Mouse (Mus musculus) E14TG2a.4 (cell line): Measurements from ENCODE around the gene Degs2.
"Not testable (repeated sequence)": the region's sequence is repeated elsewhere in the genome, so short reads cannot be mapped to it uniquely, and the experiment has no call there.

Source experiments
- H3K27me3 ChIP-seq: 2 replicates; pipeline ENCODE4 v1.6.1; 2014; ENCODE audit warnings: low read length, control low read depth; ENCODE audit not compliant: insufficient read depth
- H3K36me3 ChIP-seq: 2 replicates; pipeline ENCODE4 v1.6.1; 2014; ENCODE audit warnings: low read length, control low read depth; ENCODE audit not compliant: insufficient read depth
- H3K4me1 ChIP-seq: replicated peaks from 2 replicates; pipeline ENCODE4 v1.6.1; 2014; ENCODE audit warnings: low read depth, low read length, control low read depth
- H3K4me3 ChIP-seq: replicated peaks from 2 replicates; pipeline ENCODE4 v1.5.1; 2014; ENCODE audit warnings: mild to moderate bottlenecking, low read length
- H3K9me3 ChIP-seq: 2 replicates; pipeline ENCODE4 v1.6.1; 2014; ENCODE audit warnings: low read length, control low read depth
- CTCF ChIP-seq: conservative IDR thresholded peaks from 2 replicates; pipeline ENCODE4 v1.5.1; 2014; ENCODE audit warnings: low read length
- NANOG ChIP-seq: IDR thresholded peaks from 2 replicates; pipeline ENCODE4 v1.6.1; 2014; ENCODE audit warnings: borderline replicate concordance, low read length, mixed read lengths
- POU5F1 ChIP-seq: IDR thresholded peaks from 2 replicates; pipeline ENCODE4 v1.6.1; 2014; ENCODE audit warnings: low read length, borderline replicate concordance

The Degs2 gene

GRCm38 (mm10) chr12:108737838-108738237, 35.7 kb upstream of the Degs2 start:
- H3K4me3 ChIP-seq, result no peak overlapping the region
- TF ChIP-seq NANOG (no peak), CTCF (no peak), POU5F1 (no peak)
- H3K4me1 ChIP-seq, result peaks cover 30% of the 10 kb centered on the region
- no peaks in the 10 kb centered on the region for H3K27me3 ChIP-seq
- no peaks in the 10 kb centered on the region for H3K36me3 ChIP-seq
- no peaks in the 10 kb centered on the region for H3K9me3 ChIP-seq

- peak; percentile 13; the same call in 1 of the 2 replicates for TF ChIP-seq NANOG
- no peak for TF ChIP-seq CTCF
- TF ChIP-seq POU5F1, result peak; percentile 6; the same call in 1 of the 2 replicates
- Histone ChIP-seq H3K36me3 (no peaks in the 10 kb centered on the region), H3K4me3 (no peak overlapping the region), H3K4me1 (peaks cover 37% of the 10 kb centered on the region), H3K27me3 (no peaks in the 10 kb centered on the region), H3K9me3 (no peaks in the 10 kb centered on the region)
Measured at GRCm38 (mm10) chr12:108734386-108734785, 32.3 kb upstream of the Degs2 start.

GRCm38 (mm10) chr12:108723841-108724240, 21.7 kb upstream of the Degs2 start:
- peaks cover 14% of the 10 kb centered on the region; the same call in 1 of the 2 replicates for H3K4me1 ChIP-seq
- no peak overlapping the region for H3K4me3 ChIP-seq
- H3K27me3 ChIP-seq, result no peaks in the 10 kb centered on the region
- TF ChIP-seq POU5F1, result no peak
- TF ChIP-seq CTCF, result no peak
- no peak for TF ChIP-seq NANOG
- no peaks in the 10 kb centered on the region for H3K36me3 ChIP-seq
- H3K9me3 ChIP-seq, result peaks cover 35% of the 10 kb centered on the region

- no peak overlapping the region for H3K4me3 ChIP-seq
- no peaks in the 10 kb centered on the region for H3K27me3 ChIP-seq
- no peak for TF ChIP-seq CTCF
- TF ChIP-seq POU5F1, result no peak
- TF ChIP-seq NANOG, result no peak
- H3K9me3 ChIP-seq, result peaks cover 37% of the 10 kb centered on the region
- no peaks in the 10 kb centered on the region for H3K36me3 ChIP-seq
- H3K4me1 ChIP-seq, result peaks cover 14% of the 10 kb centered on the region; the same call in 1 of the 2 replicates
Measured at GRCm38 (mm10) chr12:108722464-108722863, 20.3 kb upstream of the Degs2 start.

- Histone ChIP-seq H3K9me3 (peaks cover 7% of the 10 kb centered on the region), H3K4me3 (no peak overlapping the region), H3K36me3 (no peaks in the 10 kb centered on the region), H3K4me1 (peaks cover 14% of the 10 kb centered on the region; the same call in 1 of the 2 replicates), H3K27me3 (no peaks in the 10 kb centered on the region)
- TF ChIP-seq CTCF (no peak), NANOG (no peak), POU5F1 (no peak)
Measured at GRCm38 (mm10) chr12:108718485-108718884, 16.4 kb upstream of the Degs2 start.

GRCm38 (mm10) chr12:108715854-108716253, 13.7 kb upstream of the Degs2 start:
- no peaks in the 10 kb centered on the region for H3K36me3 ChIP-seq
- no peak overlapping the region for H3K4me3 ChIP-seq
- peaks cover 7% of the 10 kb centered on the region for H3K9me3 ChIP-seq
- TF ChIP-seq POU5F1 (no peak), CTCF (no peak), NANOG (no peak)
- H3K27me3 ChIP-seq, result no peaks in the 10 kb centered on the region
- H3K4me1 ChIP-seq, result peaks cover 33% of the 10 kb centered on the region

GRCm38 (mm10) chr12:108713972-108714371, 11.9 kb upstream of the Degs2 start:
- peaks cover 31% of the 10 kb centered on the region for H3K4me1 ChIP-seq
- H3K4me3 ChIP-seq, H3K27me3 ChIP-seq, H3K36me3 ChIP-seq, H3K9me3 ChIP-seq: not testable (repeated sequence)
- peak; percentile 38 for TF ChIP-seq CTCF

GRCm38 (mm10) chr12:108712481-108712880, 10.4 kb upstream of the Degs2 start:
- H3K4me1 ChIP-seq, result peaks cover 30% of the 10 kb centered on the region
- TF ChIP-seq NANOG, result no peak
- TF ChIP-seq POU5F1, result no peak
- no peak for TF ChIP-seq CTCF
- H3K4me3 ChIP-seq, result no peak overlapping the region
- no peaks in the 10 kb centered on the region for H3K27me3 ChIP-seq
- H3K36me3 ChIP-seq, result no peaks in the 10 kb centered on the region
- H3K9me3 ChIP-seq, result peaks cover 5% of the 10 kb centered on the region

- H3K27me3 ChIP-seq, result no peaks in the 10 kb centered on the region
- peaks cover 30% of the 10 kb centered on the region for H3K4me1 ChIP-seq
- no peak overlapping the region for H3K4me3 ChIP-seq
- H3K36me3 ChIP-seq, result no peaks in the 10 kb centered on the region
- no peaks in the 10 kb centered on the region for H3K9me3 ChIP-seq
- no peak for TF ChIP-seq CTCF
- TF ChIP-seq POU5F1, result no peak
- no peak for TF ChIP-seq NANOG
Measured at GRCm38 (mm10) chr12:108710861-108711615, 8.9 kb upstream of the Degs2 start.
